Mouse (Mus musculus): ENCODE measurements around the gene Zfp146. TPM values are rescaled to one million over a fixed set of nuclear protein-coding genes. Genes with fewer than 3 reads are reported as not detected.
A peak's percentile ranks its signal among the peaks of the same experiment; 100 is the strongest.
"Not testable (repeated sequence)": the region's sequence is repeated elsewhere in the genome, so short reads cannot be mapped to it uniquely, and the experiment has no call there.

Gene Zfp146
- polyA plus RNA-seq, 1 experiment = 7.3 TPM

GRCm38 (mm10) chr7:30193013-30193412 is 23.5 kb upstream of the Zfp146 start:
- DNase-seq (ENCODE audit: low read depth in 1 of 2, low spot score in 2 of 2) = no peak
- WGBS = 79% methylated on average over 9 of the region's 9 CpGs
- Histone ChIP-seq H3K27me3 (ENCODE audit: control insufficient read depth, insufficient read depth, low read length) (no peaks in the 10 kb centered on the region), H3K27ac (ENCODE audit: insufficient read depth, low read length) (no peak overlapping the region; the same call in 1 of the 2 replicates), H3K36me3 (ENCODE audit: control insufficient read depth, insufficient read depth, low read length) (peaks cover 16% of the 10 kb centered on the region), H3K4me1 (ENCODE audit: control insufficient read depth, insufficient read depth, insufficient read length) (no peaks in the 10 kb centered on the region; the same call in 1 of the 2 replicates), H3K4me3 (ENCODE audit: extremely low read depth, insufficient read depth, insufficient read length) (no peak overlapping the region)
- no peak for TF ChIP-seq CTCF (IDR thresholded peaks at IDR 0.05; ENCODE audit: extremely low read depth, insufficient read depth, insufficient read length, insufficient replicate concordance)

- Histone ChIP-seq H3K27ac (ENCODE audit: insufficient read depth, low read length) (no peak overlapping the region), H3K4me3 (ENCODE audit: extremely low read depth, insufficient read depth, insufficient read length) (no peak overlapping the region), H3K27me3 (ENCODE audit: control insufficient read depth, insufficient read depth, low read length) (no peaks in the 10 kb centered on the region), H3K4me1 (ENCODE audit: control insufficient read depth, insufficient read depth, insufficient read length) (no peaks in the 10 kb centered on the region; the same call in 1 of the 2 replicates), H3K36me3 (ENCODE audit: control insufficient read depth, insufficient read depth, low read length) (peaks cover 24% of the 10 kb centered on the region)
- WGBS = 94% methylated on average over 12 of the region's 12 CpGs
- TF ChIP-seq POLR2A (IDR thresholded peaks at IDR 0.05; ENCODE audit: low read depth, low read length) (no peak), CTCF (IDR thresholded peaks at IDR 0.05; ENCODE audit: extremely low read depth, insufficient read depth, insufficient read length, insufficient replicate concordance) (no peak)
- DNase-seq (ENCODE audit: low read depth in 1 of 2, low spot score in 2 of 2) = no peak
Observed at GRCm38 (mm10) chr7:30192088-30192487, 22.5 kb upstream of the Zfp146 start.

DNA sequence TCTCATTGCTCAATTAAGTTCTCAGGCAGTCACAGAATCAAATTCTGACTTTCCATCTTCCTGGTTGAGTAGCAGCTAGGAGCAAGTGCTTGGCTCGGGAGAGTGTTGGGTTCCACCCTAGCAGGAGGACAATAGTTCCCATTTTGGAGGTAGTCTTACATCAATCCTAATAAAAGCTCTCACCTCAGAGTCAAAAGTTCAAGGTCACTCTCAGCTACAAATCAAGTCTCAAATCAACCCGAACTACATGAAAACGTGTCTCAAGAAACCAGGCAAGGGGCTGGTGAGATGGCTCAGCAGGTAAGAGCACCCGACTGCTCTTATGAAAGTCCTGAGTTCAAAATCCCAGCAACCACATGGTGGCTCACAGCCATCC is 19.6 kb upstream of the Zfp146 start:
- Histone ChIP-seq H3K27ac (ENCODE audit: insufficient read depth, low read length) (no peak overlapping the region), H3K27me3 (ENCODE audit: control insufficient read depth, insufficient read depth, low read length) (no peaks in the 10 kb centered on the region), H3K4me1 (ENCODE audit: control insufficient read depth, insufficient read depth, insufficient read length) (no peaks in the 10 kb centered on the region; the same call in 1 of the 2 replicates), H3K4me3 (ENCODE audit: extremely low read depth, insufficient read depth, insufficient read length) (no peak overlapping the region), H3K36me3 (ENCODE audit: control insufficient read depth, insufficient read depth, low read length) (peaks cover 29% of the 10 kb centered on the region)
- TF ChIP-seq POLR2A (IDR thresholded peaks at IDR 0.05; ENCODE audit: low read depth, low read length) = no peak
- TF ChIP-seq CTCF (IDR thresholded peaks at IDR 0.05; ENCODE audit: extremely low read depth, insufficient read depth, insufficient read length, insufficient replicate concordance) = no peak
- no peak for DNase-seq (ENCODE audit: low read depth in 1 of 2, low spot score in 2 of 2)
- WGBS = 90% methylated on average over 4 of the region's 4 CpGs

GRCm38 (mm10) chr7:30188344-30189115 is 19.0 kb upstream of the Zfp146 start:
- TF ChIP-seq CTCF (IDR thresholded peaks at IDR 0.05; ENCODE audit: extremely low read depth, insufficient read depth, insufficient read length, insufficient replicate concordance) = no peak
- TF ChIP-seq POLR2A (IDR thresholded peaks at IDR 0.05; ENCODE audit: low read depth, low read length) = no peak
- Histone ChIP-seq H3K27ac (ENCODE audit: insufficient read depth, low read length) (no peak overlapping the region), H3K27me3 (ENCODE audit: control insufficient read depth, insufficient read depth, low read length) (no peaks in the 10 kb centered on the region), H3K4me3 (ENCODE audit: extremely low read depth, insufficient read depth, insufficient read length) (no peak overlapping the region), H3K4me1 (ENCODE audit: control insufficient read depth, insufficient read depth, insufficient read length) (no peaks in the 10 kb centered on the region; the same call in 1 of the 2 replicates), H3K36me3 (ENCODE audit: control insufficient read depth, insufficient read depth, low read length) (peaks cover 29% of the 10 kb centered on the region)
- no peak for DNase-seq (ENCODE audit: low read depth in 1 of 2, low spot score in 2 of 2)
- WGBS = 86% methylated on average over 12 of the region's 12 CpGs

DNA sequence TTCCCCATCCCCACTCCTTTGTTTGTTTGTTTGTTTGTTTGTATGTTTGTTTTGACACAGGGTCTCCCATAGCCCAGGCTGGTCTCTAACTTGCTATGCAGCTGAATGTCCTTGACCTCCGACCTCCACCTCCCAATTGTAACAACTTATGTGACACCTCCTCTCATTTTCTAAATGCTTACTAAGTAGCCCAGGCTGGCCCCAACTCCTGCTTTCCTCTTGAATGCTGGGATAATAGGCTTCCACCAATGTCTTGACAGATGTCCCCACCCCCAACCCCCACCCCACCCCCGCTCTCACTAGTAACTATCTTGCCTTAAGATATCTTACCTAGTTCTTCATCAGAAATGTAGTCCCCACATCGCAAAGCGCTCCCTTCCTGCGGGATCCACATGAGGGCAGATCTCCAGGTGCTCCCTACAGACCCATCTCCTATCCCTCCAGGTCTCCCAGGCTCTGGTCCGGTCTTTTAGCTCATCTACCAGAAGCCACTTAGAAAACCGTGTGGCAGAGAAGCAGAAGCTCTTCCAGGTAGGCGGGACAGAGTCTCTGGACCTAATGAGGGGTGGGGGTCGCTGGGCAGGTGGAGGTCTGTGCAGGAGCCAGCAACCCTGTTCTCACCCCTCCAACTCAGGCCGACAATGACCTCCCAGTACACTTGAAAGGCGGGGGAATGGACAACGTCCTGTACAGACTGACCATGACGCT is 15.2 kb upstream of the Zfp146 start:
- TF ChIP-seq POLR2A (IDR thresholded peaks at IDR 0.05; ENCODE audit: low read depth, low read length) (no peak), CTCF (IDR thresholded peaks at IDR 0.05; ENCODE audit: extremely low read depth, insufficient read depth, insufficient read length, insufficient replicate concordance) (no peak)
- Histone ChIP-seq H3K4me1 (ENCODE audit: control insufficient read depth, insufficient read depth, insufficient read length) (no peaks in the 10 kb centered on the region; the same call in 1 of the 2 replicates), H3K36me3 (ENCODE audit: control insufficient read depth, insufficient read depth, low read length) (peaks cover 19% of the 10 kb centered on the region), H3K27me3 (ENCODE audit: control insufficient read depth, insufficient read depth, low read length) (no peaks in the 10 kb centered on the region), H3K27ac (ENCODE audit: insufficient read depth, low read length) (no peak overlapping the region), H3K4me3 (ENCODE audit: extremely low read depth, insufficient read depth, insufficient read length) (no peak overlapping the region)
- 91% methylated on average over 13 of the region's 13 CpGs for WGBS
- DNase-seq (ENCODE audit: low read depth in 1 of 2, low spot score in 2 of 2) = no peak

DNA sequence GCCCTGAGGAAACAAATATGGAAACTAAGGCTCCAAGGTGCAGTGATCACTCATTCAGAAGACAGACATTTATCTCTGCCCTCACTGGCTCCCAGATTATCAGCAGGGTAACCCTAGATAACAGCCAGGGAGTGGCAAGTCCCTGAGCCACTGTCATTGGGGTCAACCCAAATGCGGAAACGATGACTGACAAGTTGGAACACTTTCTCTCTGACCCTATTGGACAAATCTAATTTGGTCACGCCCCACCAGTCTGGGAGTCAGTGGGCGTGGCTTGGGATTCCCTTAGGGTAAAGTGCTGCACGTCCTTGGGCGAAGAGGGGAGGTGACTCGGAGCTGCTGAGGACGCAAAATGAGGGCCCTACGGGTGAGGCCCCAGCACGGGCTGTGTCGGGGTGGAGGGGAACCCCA is 14.3 kb upstream of the Zfp146 start, which contains the start of gene Cox7a1:
Gene Cox7a1 (plus strand): TSS at position 266 of the 411 bp plus-strand sequence.
- under 1% methylated on average over 11 of the region's 11 CpGs for WGBS
- peak; percentile 50 to 87 for DNase-seq (ENCODE audit: low read depth in 1 of 2, low spot score in 2 of 2)
- Histone ChIP-seq H3K27ac (ENCODE audit: insufficient read depth, low read length) (no peak within 1 kb of the TSS), H3K36me3 (ENCODE audit: control insufficient read depth, insufficient read depth, low read length) (peaks cover 18% of the 10 kb centered on the region), H3K4me1 (ENCODE audit: control insufficient read depth, insufficient read depth, insufficient read length) (no peaks in the 10 kb centered on the region; the same call in 1 of the 2 replicates), H3K27me3 (ENCODE audit: control insufficient read depth, insufficient read depth, low read length) (no peaks in the 10 kb centered on the region), H3K4me3 (ENCODE audit: extremely low read depth, insufficient read depth, insufficient read length) (peak within 1 kb of the TSS; percentile 19; the same call in 1 of the 2 replicates)
- TF ChIP-seq CTCF (IDR thresholded peaks at IDR 0.05; ENCODE audit: extremely low read depth, insufficient read depth, insufficient read length, insufficient replicate concordance) (no peak), POLR2A (IDR thresholded peaks at IDR 0.05; ENCODE audit: low read depth, low read length) (no peak)

DNA sequence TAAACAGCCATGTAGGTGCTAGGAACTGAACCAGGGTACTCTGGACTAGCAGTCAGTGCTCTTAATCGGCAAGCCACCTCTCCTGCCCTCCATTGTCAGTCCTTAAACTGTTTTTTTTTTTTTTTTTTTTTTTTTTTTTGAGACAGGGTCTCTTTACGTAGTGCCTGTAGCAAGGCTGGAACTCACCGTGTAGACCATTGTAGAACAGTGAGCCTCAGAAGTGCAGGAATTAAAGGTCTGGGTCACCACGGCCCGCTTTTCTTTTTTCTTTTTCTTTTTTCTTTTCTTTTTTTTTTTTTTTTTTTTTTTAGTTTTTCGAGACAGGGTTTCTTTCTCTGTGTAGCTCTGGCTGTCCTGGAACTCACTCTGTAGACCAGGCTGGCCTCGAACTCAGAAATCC is 13.6 kb upstream of the Zfp146 start:
- H3K4me3 ChIP-seq (ENCODE audit: extremely low read depth, insufficient read depth, insufficient read length); DNase-seq (ENCODE audit: low read depth in 1 of 2, low spot score in 2 of 2): not testable (repeated sequence)

DNA sequence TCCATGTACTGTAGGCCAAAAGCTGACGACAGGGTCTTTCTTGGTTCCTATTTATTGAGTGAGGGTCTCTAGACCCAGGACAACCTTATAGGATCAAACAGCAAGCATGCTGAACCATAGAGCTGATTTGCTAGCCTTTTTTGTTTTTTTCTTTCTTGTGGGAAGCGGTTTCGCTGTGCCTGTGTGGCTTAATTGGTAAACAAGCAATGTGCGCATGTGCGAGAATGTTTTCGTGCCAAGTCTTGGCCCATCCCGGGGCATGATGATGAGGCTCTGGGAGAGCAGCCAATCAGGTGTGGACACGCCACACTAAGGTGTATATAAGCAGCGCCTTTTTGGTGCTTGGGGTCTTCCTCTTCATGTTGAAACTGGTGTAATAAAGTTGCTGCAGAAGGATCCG is 12.4 kb upstream of the Zfp146 start:
- DNase-seq (ENCODE audit: low read depth in 1 of 2, low spot score in 2 of 2); H3K4me3 ChIP-seq (ENCODE audit: extremely low read depth, insufficient read depth, insufficient read length); H3K27ac ChIP-seq (ENCODE audit: insufficient read depth, low read length); H3K36me3 ChIP-seq (ENCODE audit: control insufficient read depth, insufficient read depth, low read length); H3K27me3 ChIP-seq (ENCODE audit: control insufficient read depth, insufficient read depth, low read length); H3K4me1 ChIP-seq (ENCODE audit: control insufficient read depth, insufficient read depth, insufficient read length): not testable (repeated sequence)
- WGBS = 90% methylated on average over 9 of the region's 10 CpGs

More for the DNA sequence above, 13.6 kb upstream of the Zfp146 start:
- WGBS = 68% methylated on average over 7 of the region's 7 CpGs
- peaks cover 12% of the 10 kb centered on the region for H3K36me3 ChIP-seq (ENCODE audit: control insufficient read depth, insufficient read depth, low read length)
- not testable (repeated sequence) for H3K27me3 ChIP-seq (ENCODE audit: control insufficient read depth, insufficient read depth, low read length); H3K27ac ChIP-seq (ENCODE audit: insufficient read depth, low read length); H3K4me1 ChIP-seq (ENCODE audit: control insufficient read depth, insufficient read depth, insufficient read length)

All from spleen, adult 2 months (tissue).